Mouse (Mus musculus) limb, embryonic 12.5 days (tissue): ENCODE results near the gene Ggcx. TPM values are rescaled to one million over a fixed set of nuclear protein-coding genes. Genes with fewer than 3 reads are reported as not detected.

Experiments
- ATAC-seq: fragments of 200-750 bp; cut with Nextera tagmentation; 2 replicates; pipeline ENCODE4 v1.8.0; 2017; ENCODE audit warnings: low read depth, moderate TSS enrichment; ENCODE audit not compliant: insufficient number of reproducible peaks, insufficient read depth, low FRiP score, low TSS enrichment
- H3K27ac ChIP-seq: fragments of 300-500 bp; sonication (generic); 2 replicates; pipeline ENCODE4 v1.5.1; 2016; ENCODE audit warnings: mild to moderate bottlenecking, moderate library complexity
- H3K27me3 ChIP-seq: fragments of 300-500 bp; sonication (generic); 2 replicates; pipeline ENCODE4 v1.6.1; 2016; ENCODE audit warnings: mild to moderate bottlenecking, moderate library complexity
- H3K36me3 ChIP-seq: fragments of 300-500 bp; sonication (generic); 2 replicates; pipeline ENCODE4 v1.6.1; 2016; ENCODE audit warnings: mild to moderate bottlenecking, moderate library complexity
- H3K4me1 ChIP-seq: fragments of 300-500 bp; sonication (generic); replicated peaks from 2 replicates; pipeline ENCODE4 v1.6.1; 2016
- H3K4me2 ChIP-seq: fragments of 300-500 bp; sonication (generic); 2 replicates; pipeline ENCODE4 v1.6.1; 2016; ENCODE audit warnings: mild to moderate bottlenecking, moderate library complexity
- H3K4me3 ChIP-seq: fragments of 300-500 bp; sonication (generic); replicated peaks from 2 replicates; pipeline ENCODE4 v1.5.1; 2016; ENCODE audit warnings: mild to moderate bottlenecking
- H3K9ac ChIP-seq: fragments of 300-500 bp; sonication (generic); replicated peaks from 2 replicates; pipeline ENCODE4 v1.6.1; 2016; ENCODE audit warnings: mild to moderate bottlenecking, moderate library complexity
- H3K9me3 ChIP-seq: fragments of 300-500 bp; sonication (generic); 2 replicates; pipeline ENCODE4 v1.6.1; 2016; ENCODE audit warnings: mild to moderate bottlenecking, moderate library complexity
- whole genome bisulfite sequencing: fragments of 180-500 bp; shearing (Covaris S2); methylation state at CpG from one replicate; pipeline ENCODE4 v1.1.7; 2016; 5-methylcytosine and 5-hydroxymethylcytosine counted together
- polyA plus RNA-seq: library from polyadenylated mRNA; unstranded; fragments of >200 nt; fragmentation: Nextera tagmentation; extraction: Ambion mirVana; gene quantifications from 2 replicates; pipeline ENCODE4 v1.2.1, GENCODE M21; 2016

Gene Ggcx
- 34.0 TPM in 2 replicates for polyA plus RNA-seq

- Histone ChIP-seq H3K4me3 (peak within 1 kb of the TSS; percentile 86), H3K9ac (peak within 1 kb of the TSS; percentile 84), H3K27ac (peak within 1 kb of the TSS; percentile 53), H3K9me3 (no peaks in the 10 kb centered on the region), H3K4me1 (peaks cover 7% of the 10 kb centered on the region), H3K36me3 (peaks cover 34% of the 10 kb centered on the region), H3K27me3 (no peaks in the 10 kb centered on the region), H3K4me2 (peak within 1 kb of the TSS; percentile 79)
- 2% methylated on average over 33 of the region's 33 CpGs for WGBS
- peak; percentile 94 for ATAC-seq
Observed at GRCm38 (mm10) chr6:72414076-72414756, at the start of gene Ggcx. Gene Ggcx (plus strand): TSS chr6:72414308.

- whole genome bisulfite sequencing: 71% methylated on average over 6 of the region's 6 CpGs
- H3K9me3 ChIP-seq: no peaks in the 10 kb centered on the region
- H3K27ac ChIP-seq: no peak overlapping the region
- no peak overlapping the region for H3K4me2 ChIP-seq
- H3K27me3 ChIP-seq: no peaks in the 10 kb centered on the region
- H3K4me3 ChIP-seq: no peak overlapping the region
- H3K9ac ChIP-seq: no peak overlapping the region
- H3K36me3 ChIP-seq: peaks cover 8% of the 10 kb centered on the region
- peaks cover 9% of the 10 kb centered on the region for H3K4me1 ChIP-seq
- ATAC-seq: no peak
Observed at GRCm38 (mm10) chr6:72364985-72365384, 49.1 kb upstream of the Ggcx start.

DNA sequence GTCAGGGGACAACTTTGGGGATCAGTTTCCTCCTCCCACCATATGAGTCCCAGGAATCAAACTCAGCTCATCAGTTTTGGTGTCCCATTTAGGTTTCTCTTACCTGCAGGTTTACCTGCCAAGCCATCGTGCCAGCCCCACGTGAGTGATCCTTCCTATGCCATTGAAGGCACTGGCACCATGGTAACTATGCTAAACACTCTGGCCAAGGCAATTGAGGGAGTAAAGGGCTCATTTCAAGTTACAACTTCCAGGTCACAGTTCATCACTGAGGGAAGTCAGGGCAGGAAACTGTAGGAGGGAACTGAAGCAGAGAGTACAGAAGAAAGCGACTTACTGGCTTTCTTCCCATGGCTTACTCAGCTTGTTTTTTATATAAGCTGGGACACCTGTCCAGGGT lies 47.8 kb upstream of the Ggcx start:
- 71% methylated on average over 3 of the region's 3 CpGs for WGBS

DNA sequence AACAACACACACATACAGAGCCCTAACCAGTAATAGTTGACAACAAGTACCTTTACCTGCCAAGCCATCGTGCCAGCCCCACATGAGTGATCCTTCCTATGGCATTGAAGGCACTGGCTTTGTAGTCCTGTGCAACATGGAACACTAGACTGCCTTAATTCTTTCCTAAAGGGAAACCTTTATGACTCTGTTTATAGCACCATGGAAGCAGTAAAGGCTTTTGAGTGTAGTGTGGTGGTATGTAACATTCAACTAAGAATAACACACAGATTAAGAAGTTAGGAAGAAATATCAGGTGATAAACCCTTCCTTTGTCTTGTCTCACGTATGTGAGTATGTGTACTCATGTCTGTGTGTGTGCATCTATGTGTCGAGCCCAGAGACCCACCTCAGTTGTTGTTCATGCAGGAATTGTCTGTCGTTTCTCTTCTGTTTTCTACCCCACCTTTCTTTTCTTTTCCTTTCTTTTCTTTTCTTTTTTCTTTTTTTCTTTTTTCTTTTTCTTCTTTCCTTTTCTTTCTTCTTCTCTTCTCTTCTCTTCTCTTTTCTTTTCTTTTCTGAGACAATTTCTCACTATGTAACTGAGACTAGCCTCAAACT lies 47.2 kb upstream of the Ggcx start, which contains the start of gene Rnf181:
Gene Rnf181, minus strand, starts transcription at position 113 of the 600 bp plus-strand sequence.
- peaks cover 6% of the 10 kb centered on the region; the same call in 1 of the 2 replicates for H3K4me1 ChIP-seq
- no peaks in the 10 kb centered on the region for H3K27me3 ChIP-seq
- H3K9me3 ChIP-seq: no peaks in the 10 kb centered on the region
- no peaks in the 10 kb centered on the region for H3K36me3 ChIP-seq
- H3K4me3 ChIP-seq: no peak within 1 kb of the TSS
- H3K27ac ChIP-seq: no peak within 1 kb of the TSS
- H3K4me2 ChIP-seq: no peak within 1 kb of the TSS
- no peak within 1 kb of the TSS for H3K9ac ChIP-seq
- no peak for ATAC-seq
- WGBS: 75% methylated on average over 4 of the region's 4 CpGs

More for the DNA sequence above, 47.8 kb upstream of the Ggcx start:
- Histone ChIP-seq H3K27ac (no peak overlapping the region), H3K27me3 (no peaks in the 10 kb centered on the region), H3K4me1 (peaks cover 7% of the 10 kb centered on the region), H3K4me3 (no peak overlapping the region), H3K9ac (no peak overlapping the region), H3K36me3 (no peaks in the 10 kb centered on the region), H3K9me3 (no peaks in the 10 kb centered on the region), H3K4me2 (no peak overlapping the region)
- no peak for ATAC-seq

- no peak overlapping the region for H3K27ac ChIP-seq
- ATAC-seq: no peak
- H3K27me3 ChIP-seq: no peaks in the 10 kb centered on the region
- peaks cover 6% of the 10 kb centered on the region; the same call in 1 of the 2 replicates for H3K4me1 ChIP-seq
- 75% methylated on average over 4 of the region's 4 CpGs for WGBS
- H3K9ac ChIP-seq: no peak overlapping the region
- no peaks in the 10 kb centered on the region for H3K36me3 ChIP-seq
- H3K9me3 ChIP-seq: no peaks in the 10 kb centered on the region
- H3K4me2 ChIP-seq: no peak overlapping the region
- no peak overlapping the region for H3K4me3 ChIP-seq
Observed at GRCm38 (mm10) chr6:72367460-72367974, 46.6 kb upstream of the Ggcx start.

GRCm38 (mm10) chr6:72369557-72369956 lies 44.6 kb upstream of the Ggcx start:
- no peak overlapping the region for H3K27ac ChIP-seq
- 75% methylated on average over 4 of the region's 4 CpGs for WGBS
- H3K4me3 ChIP-seq: no peak overlapping the region
- H3K27me3 ChIP-seq: no peaks in the 10 kb centered on the region
- no peaks in the 10 kb centered on the region for H3K36me3 ChIP-seq
- ATAC-seq: no peak
- H3K9me3 ChIP-seq: no peaks in the 10 kb centered on the region
- H3K9ac ChIP-seq: no peak overlapping the region
- peaks cover 6% of the 10 kb centered on the region; the same call in 1 of the 2 replicates for H3K4me1 ChIP-seq
- no peak overlapping the region for H3K4me2 ChIP-seq

DNA sequence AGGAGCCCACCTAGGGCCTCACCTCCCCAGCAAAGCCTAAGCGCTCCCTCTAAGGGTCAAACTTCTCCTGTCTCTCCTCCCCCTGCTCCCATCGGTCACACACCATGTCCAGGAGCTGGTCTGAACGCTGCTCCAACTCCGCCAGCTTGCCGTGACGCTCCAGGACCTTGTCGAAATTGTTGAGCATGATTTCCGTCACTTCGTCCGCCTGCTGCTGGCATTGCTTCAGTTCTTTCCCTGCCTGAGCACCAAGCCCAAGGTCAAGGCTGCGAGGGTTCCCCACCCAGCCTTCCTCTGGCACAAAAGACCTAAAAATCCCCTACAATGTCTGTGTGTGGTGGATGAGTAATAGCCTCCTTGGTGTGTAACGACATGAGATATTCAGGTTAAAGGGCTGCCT lies 44.0 kb upstream of the Ggcx start:
- ATAC-seq: no peak
- no peaks in the 10 kb centered on the region for H3K9me3 ChIP-seq
- no peak overlapping the region for H3K27ac ChIP-seq
- 81% methylated on average over 12 of the region's 12 CpGs for WGBS
- H3K4me2 ChIP-seq: no peak overlapping the region
- no peak overlapping the region for H3K9ac ChIP-seq
- H3K4me1 ChIP-seq: peaks cover 6% of the 10 kb centered on the region; the same call in 1 of the 2 replicates
- no peaks in the 10 kb centered on the region for H3K27me3 ChIP-seq
- no peak overlapping the region for H3K4me3 ChIP-seq
- no peaks in the 10 kb centered on the region for H3K36me3 ChIP-seq

DNA sequence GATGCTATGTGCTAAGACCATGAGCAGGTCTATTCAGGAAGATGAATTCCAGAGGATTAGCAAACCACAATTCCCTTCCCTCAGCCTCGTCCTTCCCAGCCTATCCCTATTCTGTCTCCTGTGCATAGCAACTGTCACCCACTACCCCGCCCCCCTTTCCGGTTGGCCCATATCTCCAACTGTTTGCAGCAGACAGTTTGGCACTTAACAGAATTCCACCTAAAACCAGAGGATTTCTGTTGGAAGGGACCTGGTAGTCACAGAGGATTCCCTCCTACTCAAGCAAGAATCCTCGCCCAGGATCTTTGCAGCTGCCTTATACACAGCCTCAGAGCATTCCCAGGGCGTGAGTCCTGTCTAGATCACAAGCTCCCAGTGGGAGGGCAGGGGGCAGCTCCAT lies 43.0 kb upstream of the Ggcx start:
- H3K36me3 ChIP-seq: no peaks in the 10 kb centered on the region
- no peaks in the 10 kb centered on the region for H3K9me3 ChIP-seq
- ATAC-seq: no peak
- WGBS: 47% methylated on average over 5 of the region's 5 CpGs
- no peak overlapping the region for H3K9ac ChIP-seq
- H3K27me3 ChIP-seq: no peaks in the 10 kb centered on the region
- no peak overlapping the region for H3K4me2 ChIP-seq
- peaks cover 6% of the 10 kb centered on the region; the same call in 1 of the 2 replicates for H3K4me1 ChIP-seq
- no peak overlapping the region for H3K4me3 ChIP-seq
- 0 out of 2 replicates have a peak overlapping the region, but pooled peaks have one; percentile 18 for H3K27ac ChIP-seq

- H3K27ac ChIP-seq: 0 out of 2 replicates have a peak overlapping the region, but pooled peaks have one; percentile 18
- no peak overlapping the region for H3K4me2 ChIP-seq
- peaks cover 6% of the 10 kb centered on the region; the same call in 1 of the 2 replicates for H3K4me1 ChIP-seq
- 39% methylated on average over 1 of the region's 1 CpGs for WGBS
- no peak overlapping the region for H3K9ac ChIP-seq
- no peaks in the 10 kb centered on the region for H3K36me3 ChIP-seq
- H3K27me3 ChIP-seq: no peaks in the 10 kb centered on the region
- no peak overlapping the region for H3K4me3 ChIP-seq
- no peak for ATAC-seq
- H3K9me3 ChIP-seq: no peaks in the 10 kb centered on the region
Observed at GRCm38 (mm10) chr6:72371571-72371970, 42.5 kb upstream of the Ggcx start.

DNA sequence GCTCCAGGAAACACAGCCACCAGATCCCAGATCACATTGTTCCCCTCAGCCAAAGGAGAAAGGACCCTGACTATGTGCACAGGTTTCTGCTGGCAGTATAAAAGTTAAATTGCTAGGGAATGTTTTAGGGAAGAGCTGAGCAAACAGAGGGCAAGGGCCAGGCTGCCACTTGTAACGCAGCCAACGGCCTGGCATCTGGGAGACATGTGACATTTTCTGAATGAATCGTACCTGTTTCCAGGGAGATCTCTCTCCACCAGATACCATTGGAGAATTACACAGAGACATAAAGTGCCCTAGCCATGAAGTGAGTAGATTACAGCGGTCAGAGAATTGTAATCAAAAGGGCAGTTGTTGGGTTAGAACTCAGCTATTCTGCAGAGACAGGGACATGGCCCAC lies 40.9 kb upstream of the Ggcx start:
- H3K9ac ChIP-seq: no peak overlapping the region
- H3K9me3 ChIP-seq: no peaks in the 10 kb centered on the region
- no peaks in the 10 kb centered on the region for H3K36me3 ChIP-seq
- WGBS: 86% methylated on average over 4 of the region's 4 CpGs
- H3K27me3 ChIP-seq: no peaks in the 10 kb centered on the region
- H3K4me1 ChIP-seq: peaks cover 6% of the 10 kb centered on the region; the same call in 1 of the 2 replicates
- H3K27ac ChIP-seq: no peak overlapping the region
- H3K4me2 ChIP-seq: no peak overlapping the region
- no peak overlapping the region for H3K4me3 ChIP-seq
- no peak for ATAC-seq

DNA sequence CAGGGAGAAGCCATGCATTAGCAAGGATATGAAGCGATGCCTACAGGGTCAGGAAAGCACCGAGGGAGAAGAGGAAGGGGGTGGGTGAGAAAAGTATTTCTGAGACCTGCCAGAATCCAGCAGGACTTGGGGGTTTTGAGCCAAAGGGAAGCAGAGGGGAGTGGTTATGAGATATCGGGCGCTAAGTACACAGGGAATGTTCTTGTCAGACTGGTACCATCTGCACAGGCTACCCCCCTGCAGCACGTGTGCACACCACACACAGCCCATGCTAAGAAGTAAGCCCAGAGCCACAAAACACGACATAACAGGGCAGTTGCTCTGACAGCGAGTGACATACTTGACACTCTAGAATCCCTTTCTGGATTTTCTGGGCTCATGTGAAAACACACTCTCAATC lies 39.9 kb upstream of the Ggcx start:
- H3K27ac ChIP-seq: no peak overlapping the region
- no peaks in the 10 kb centered on the region for H3K36me3 ChIP-seq
- no peak for ATAC-seq
- no peak overlapping the region for H3K4me3 ChIP-seq
- H3K27me3 ChIP-seq: peaks cover 4% of the 10 kb centered on the region; the same call in 1 of the 2 replicates
- H3K4me1 ChIP-seq: peaks cover 6% of the 10 kb centered on the region; the same call in 1 of the 2 replicates
- H3K9ac ChIP-seq: no peak overlapping the region
- H3K4me2 ChIP-seq: no peak overlapping the region
- no peaks in the 10 kb centered on the region for H3K9me3 ChIP-seq
- WGBS: 69% methylated on average over 7 of the region's 7 CpGs
